Mouse (Mus musculus) intestine, embryonic 16.5 days (tissue): ENCODE measurements around the gene Spcs3. TPM values are rescaled to one million over a fixed set of nuclear protein-coding genes. Genes with fewer than 3 reads are reported as not detected.

Experiments
- ATAC-seq: fragments of 200-750 bp; cut with Nextera tagmentation; 2 replicates; pipeline ENCODE4 v1.8.0; 2017; ENCODE audit warnings: moderate TSS enrichment, moderate library complexity
- H3K27ac ChIP-seq: fragments of 300-500 bp; sonication (generic); 2 replicates; pipeline ENCODE4 v1.5.1; 2014; ENCODE audit warnings: mild to moderate bottlenecking, low read length
- H3K27me3 ChIP-seq: fragments of 300-500 bp; sonication (generic); replicated peaks from 2 replicates; pipeline ENCODE4 v1.6.1; 2014; ENCODE audit warnings: low read length, control low read depth, mixed read lengths; ENCODE audit not compliant: control insufficient read depth, insufficient read depth
- H3K36me3 ChIP-seq: fragments of 300-500 bp; sonication (generic); 2 replicates; pipeline ENCODE4 v1.6.1; 2014; ENCODE audit warnings: low read length, control low read depth; ENCODE audit not compliant: control insufficient read depth, insufficient read depth
- H3K4me1 ChIP-seq: fragments of 300-500 bp; sonication (generic); 2 replicates; pipeline ENCODE4 v1.6.1; 2014; ENCODE audit warnings: low read length, control low read depth, mixed read lengths; ENCODE audit not compliant: control insufficient read depth, insufficient read depth
- H3K4me2 ChIP-seq: fragments of 300-500 bp; sonication (generic); 2 replicates; pipeline ENCODE4 v1.6.1; 2014; ENCODE audit warnings: low read depth, low read length, control low read depth
- H3K4me3 ChIP-seq: fragments of 300-500 bp; sonication (generic); 2 replicates; pipeline ENCODE4 v1.5.1; 2014; ENCODE audit warnings: mild to moderate bottlenecking, low read length
- H3K9ac ChIP-seq: fragments of 300-500 bp; sonication (generic); 2 replicates; pipeline ENCODE4 v1.6.1; 2014; ENCODE audit warnings: low read depth, low read length
- H3K9me3 ChIP-seq: fragments of 300-500 bp; sonication (generic); 2 replicates; pipeline ENCODE4 v1.6.1; 2016; ENCODE audit warnings: low read length, control low read depth; ENCODE audit not compliant: control insufficient read depth
- WGBS: fragments of 180-500 bp; shearing (Covaris S2); extraction: QIAGEN DNeasy Blood & Tissue Kit; methylation state at CpG from one replicate; pipeline ENCODE4 v1.1.7; 2014; 5-methylcytosine and 5-hydroxymethylcytosine counted together
- polyA plus RNA-seq: library from polyadenylated mRNA; unstranded; fragments of >200 nt; fragmentation: Nextera tagmentation; extraction: Ambion mirVana; gene quantifications from 2 replicates; pipeline ENCODE4 v1.2.1, GENCODE M21; 2015

Gene Spcs3
- polyA plus RNA-seq, 1 experiment from 2014 or later: 88.6 TPM

GRCm38 (mm10) chr8:54548383-54548782, 18.6 kb upstream of the Spcs3 start:
- H3K9me3 ChIP-seq: no peaks in the 10 kb centered on the region
- no peak for ATAC-seq
- no peak overlapping the region for H3K4me3 ChIP-seq
- WGBS: 76% methylated on average over 6 of the region's 6 CpGs
- H3K4me2 ChIP-seq: no peak overlapping the region
- no peak overlapping the region for H3K9ac ChIP-seq
- H3K27me3 ChIP-seq: no peaks in the 10 kb centered on the region
- H3K27ac ChIP-seq: no peak overlapping the region
- no peaks in the 10 kb centered on the region for H3K4me1 ChIP-seq
- H3K36me3 ChIP-seq: no peaks in the 10 kb centered on the region

- Histone ChIP-seq H3K27ac (no peak overlapping the region), H3K4me2 (no peak overlapping the region), H3K4me1 (no peaks in the 10 kb centered on the region), H3K4me3 (no peak overlapping the region), H3K36me3 (no peaks in the 10 kb centered on the region), H3K9me3 (no peaks in the 10 kb centered on the region), H3K9ac (no peak overlapping the region), H3K27me3 (no peaks in the 10 kb centered on the region)
- WGBS: 79% methylated on average over 1 of the region's 1 CpGs
- no peak for ATAC-seq
Observed at GRCm38 (mm10) chr8:54541331-54541730, 11.5 kb upstream of the Spcs3 start.

- H3K9ac ChIP-seq: no peak overlapping the region
- no peaks in the 10 kb centered on the region for H3K9me3 ChIP-seq
- H3K4me1 ChIP-seq: no peaks in the 10 kb centered on the region
- no peak overlapping the region for H3K4me2 ChIP-seq
- no peaks in the 10 kb centered on the region for H3K36me3 ChIP-seq
- no peaks in the 10 kb centered on the region for H3K27me3 ChIP-seq
- 91% methylated on average over 3 of the region's 3 CpGs for WGBS
- no peak for ATAC-seq
- no peak overlapping the region for H3K4me3 ChIP-seq
- H3K27ac ChIP-seq: no peak overlapping the region
Observed at GRCm38 (mm10) chr8:54537285-54537684, 7.5 kb upstream of the Spcs3 start.

- no peaks in the 10 kb centered on the region for H3K27me3 ChIP-seq
- H3K27ac ChIP-seq: no peak overlapping the region
- no peak for ATAC-seq
- 0 out of 2 replicates have a peak, but pooled peaks cover 4% of the 10 kb centered on the region for H3K4me1 ChIP-seq
- no peak overlapping the region for H3K4me2 ChIP-seq
- no peak overlapping the region for H3K4me3 ChIP-seq
- no peak overlapping the region for H3K9ac ChIP-seq
- no peaks in the 10 kb centered on the region for H3K36me3 ChIP-seq
- H3K9me3 ChIP-seq: no peaks in the 10 kb centered on the region
- WGBS: 91% methylated on average over 5 of the region's 5 CpGs
Observed at GRCm38 (mm10) chr8:54535172-54535571, 5.4 kb upstream of the Spcs3 start.

- 0 out of 2 replicates have a peak, but pooled peaks cover 8% of the 10 kb centered on the region for H3K36me3 ChIP-seq
- H3K27ac ChIP-seq: no peak overlapping the region
- peak overlapping the region; percentile 93 for H3K4me3 ChIP-seq
- H3K9me3 ChIP-seq: no peaks in the 10 kb centered on the region
- ATAC-seq: no peak
- H3K27me3 ChIP-seq: no peaks in the 10 kb centered on the region
- H3K4me1 ChIP-seq: peaks cover 4% of the 10 kb centered on the region; the same call in 1 of the 2 replicates
- H3K9ac ChIP-seq: peak overlapping the region; percentile 90; the same call in 1 of the 2 replicates
- 31% methylated on average over 7 of the region's 7 CpGs for WGBS
- peak overlapping the region; percentile 56 for H3K4me2 ChIP-seq
Observed at GRCm38 (mm10) chr8:54528571-54528970, 1.2 kb downstream of the Spcs3 start.

GRCm38 (mm10) chr8:54526700-54527099, 3.1 kb downstream of the Spcs3 start:
- no peak for ATAC-seq
- H3K4me1 ChIP-seq: peaks cover 4% of the 10 kb centered on the region; the same call in 1 of the 2 replicates
- H3K36me3 ChIP-seq: 0 out of 2 replicates have a peak, but pooled peaks cover 8% of the 10 kb centered on the region
- H3K9ac ChIP-seq: no peak overlapping the region
- H3K27me3 ChIP-seq: no peaks in the 10 kb centered on the region
- H3K27ac ChIP-seq: no peak overlapping the region
- H3K4me3 ChIP-seq: no peak overlapping the region
- 95% methylated on average over 6 of the region's 6 CpGs for WGBS
- no peak overlapping the region for H3K4me2 ChIP-seq
- H3K9me3 ChIP-seq: no peaks in the 10 kb centered on the region

- Histone ChIP-seq H3K9ac (no peak overlapping the region), H3K27me3 (no peaks in the 10 kb centered on the region), H3K27ac (no peak overlapping the region), H3K4me3 (no peak overlapping the region), H3K4me1 (peaks cover 4% of the 10 kb centered on the region; the same call in 1 of the 2 replicates), H3K36me3 (0 out of 2 replicates have a peak, but pooled peaks cover 8% of the 10 kb centered on the region), H3K4me2 (no peak overlapping the region), H3K9me3 (no peaks in the 10 kb centered on the region)
- ATAC-seq: no peak
- 86% methylated on average over 2 of the region's 2 CpGs for WGBS
Observed at GRCm38 (mm10) chr8:54525606-54526005, 4.2 kb downstream of the Spcs3 start.

GRCm38 (mm10) chr8:54520516-54520915, 9.3 kb downstream of the Spcs3 start:
- no peak overlapping the region for H3K27ac ChIP-seq
- ATAC-seq: no peak
- H3K4me2 ChIP-seq: no peak overlapping the region
- 0 out of 2 replicates have a peak, but pooled peaks cover under 1% of the 10 kb centered on the region for H3K36me3 ChIP-seq
- no peaks in the 10 kb centered on the region for H3K4me1 ChIP-seq
- 69% methylated on average over 4 of the region's 4 CpGs for WGBS
- H3K4me3 ChIP-seq: no peak overlapping the region
- H3K9me3 ChIP-seq: no peaks in the 10 kb centered on the region
- H3K9ac ChIP-seq: no peak overlapping the region
- H3K27me3 ChIP-seq: no peaks in the 10 kb centered on the region

- Histone ChIP-seq H3K9ac (no peak overlapping the region), H3K4me1 (no peaks in the 10 kb centered on the region), H3K27ac (no peak overlapping the region), H3K4me2 (no peak overlapping the region), H3K4me3 (no peak overlapping the region), H3K36me3 (no peaks in the 10 kb centered on the region), H3K9me3 (no peaks in the 10 kb centered on the region), H3K27me3 (no peaks in the 10 kb centered on the region)
- 71% methylated on average over 10 of the region's 10 CpGs for WGBS
- ATAC-seq: no peak
Observed at GRCm38 (mm10) chr8:54518756-54519460, 10.9 kb downstream of the Spcs3 start.
